Mouse (Mus musculus): ENCODE measurements around the gene Nox1.

Nox1 gene

DNA sequence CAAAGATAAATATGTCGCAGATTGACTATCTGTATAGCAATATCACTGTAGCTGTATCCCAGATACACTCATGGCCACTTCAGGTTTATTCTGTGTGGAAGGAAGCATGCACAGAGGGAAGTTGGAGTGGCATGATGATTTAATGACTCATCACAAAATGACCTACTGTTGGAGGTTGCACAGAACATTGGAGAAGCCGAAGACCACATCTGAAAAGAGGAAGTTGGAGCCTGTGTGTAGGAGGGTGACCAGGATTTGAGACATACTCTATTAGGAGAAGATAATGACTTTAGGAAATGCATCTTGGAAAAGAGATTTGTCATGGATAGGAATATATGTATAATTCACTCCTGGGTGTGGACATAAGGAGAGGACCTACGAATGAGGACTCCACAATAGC lies 105.3 kb downstream of the Nox1 start:
- DNase-seq: no peak

GRCm38 (mm10) chrX:134111767-134112166 lies 110.0 kb downstream of the Nox1 start:
- DNase-seq: no peak

DNA sequence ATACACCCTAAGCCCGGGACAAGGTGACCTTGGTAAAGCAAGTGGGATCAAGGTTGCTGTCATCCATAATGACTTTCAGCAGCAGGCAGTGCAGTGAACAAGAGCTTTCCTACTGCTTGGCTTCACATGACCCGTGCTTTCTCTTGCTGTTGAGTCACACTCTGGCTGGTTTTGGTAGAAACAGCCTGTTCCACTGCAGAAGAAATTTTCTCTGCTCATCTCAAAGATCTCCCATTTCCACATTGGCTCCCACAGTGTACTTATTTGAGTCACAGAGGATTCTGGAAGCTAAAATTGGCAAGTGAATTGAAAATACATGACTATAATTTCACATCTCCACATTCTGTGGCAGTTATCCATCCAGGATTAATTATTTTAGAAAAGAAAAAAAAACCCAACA lies 119.1 kb downstream of the Nox1 start:
- no peak for DNase-seq

- no peak for DNase-seq
Measured at GRCm38 (mm10) chrX:134085453-134085852, 136.3 kb downstream of the Nox1 start.

DNA sequence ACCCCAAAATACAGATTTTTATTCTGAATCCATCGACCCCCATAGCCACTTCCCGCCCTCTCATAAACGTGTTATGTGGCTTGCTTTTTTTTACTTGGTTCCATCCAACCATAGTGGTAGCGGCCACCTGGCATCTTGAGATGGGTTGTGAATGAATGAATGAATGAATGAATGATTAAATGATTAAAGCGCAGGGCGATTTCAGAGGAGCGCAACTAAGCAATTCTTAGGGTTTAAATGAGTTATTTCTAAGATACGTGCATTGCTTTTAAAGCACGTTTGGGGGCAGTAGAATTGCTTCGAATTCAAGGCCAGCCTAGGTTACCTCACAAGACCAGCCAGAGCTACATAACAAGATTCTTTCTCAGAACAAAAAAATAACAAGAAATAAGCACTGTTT lies 162.0 kb downstream of the Nox1 start:
- no peak for DNase-seq

DNA sequence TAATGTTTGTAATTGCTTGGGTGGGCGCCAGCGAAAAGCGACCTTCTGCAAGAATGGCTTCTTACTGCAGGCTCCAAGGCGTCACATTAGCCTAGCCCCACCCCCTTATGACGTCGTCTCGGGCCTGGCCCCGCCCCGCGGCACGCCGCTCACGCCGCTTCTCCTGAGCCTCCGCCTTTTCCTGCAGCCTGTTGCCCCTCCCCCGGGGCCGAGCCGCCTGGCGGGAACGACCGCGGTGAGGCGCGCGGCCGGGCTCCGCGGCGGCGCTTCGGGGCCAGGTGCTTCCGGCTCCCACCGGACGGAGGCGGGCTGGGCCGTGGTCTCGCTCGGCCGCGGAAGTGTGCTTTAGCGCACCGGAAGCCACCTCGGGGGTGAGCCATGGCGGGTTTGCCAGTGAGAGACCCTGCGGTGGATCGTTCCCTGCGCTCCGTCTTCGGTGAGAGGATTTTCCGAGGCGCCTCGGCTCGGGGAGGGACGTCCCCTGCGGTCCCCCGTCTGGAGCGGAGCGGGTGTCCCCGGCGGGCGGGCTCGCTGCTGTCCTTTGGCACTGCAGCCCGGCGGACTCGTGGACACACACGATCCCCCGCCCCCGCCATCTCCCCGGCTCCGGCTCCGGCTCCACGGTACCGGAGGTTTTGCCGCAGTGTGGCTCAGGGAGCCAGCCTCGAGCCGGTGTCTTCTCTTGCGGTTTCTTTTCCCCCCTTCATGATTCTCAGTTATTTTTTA lies 162.6 kb downstream of the Nox1 start, which contains the start of gene Cstf2:
Gene Cstf2 (plus strand): TSS at position 201 of the 726 bp plus-strand sequence.
- DNase-seq: peak; percentile 97

GRCm38 (mm10) chrX:134058040-134058875 lies 163.5 kb downstream of the Nox1 start:
- peak; percentile 25 for DNase-seq

DNA sequence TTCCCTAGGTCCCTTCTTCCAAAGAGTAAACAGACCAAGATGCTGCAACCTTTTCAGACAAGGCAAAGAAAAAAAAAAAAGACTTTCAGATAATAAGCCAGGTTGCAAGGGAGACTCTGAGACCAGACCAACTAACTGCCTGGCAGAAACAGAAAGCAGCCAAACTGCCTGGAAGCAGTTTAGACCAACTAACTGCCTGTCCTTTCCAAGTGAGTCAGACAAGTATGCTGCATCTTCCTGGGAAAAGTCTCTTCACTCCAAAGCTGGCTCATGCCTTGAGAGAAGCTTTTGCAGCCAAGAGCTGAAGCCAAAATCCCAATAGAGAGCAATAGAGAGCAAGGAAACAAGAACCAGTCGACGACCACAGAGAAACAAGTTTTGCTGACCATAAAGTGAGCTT lies 164.9 kb downstream of the Nox1 start:
- DNase-seq: no peak

DNA sequence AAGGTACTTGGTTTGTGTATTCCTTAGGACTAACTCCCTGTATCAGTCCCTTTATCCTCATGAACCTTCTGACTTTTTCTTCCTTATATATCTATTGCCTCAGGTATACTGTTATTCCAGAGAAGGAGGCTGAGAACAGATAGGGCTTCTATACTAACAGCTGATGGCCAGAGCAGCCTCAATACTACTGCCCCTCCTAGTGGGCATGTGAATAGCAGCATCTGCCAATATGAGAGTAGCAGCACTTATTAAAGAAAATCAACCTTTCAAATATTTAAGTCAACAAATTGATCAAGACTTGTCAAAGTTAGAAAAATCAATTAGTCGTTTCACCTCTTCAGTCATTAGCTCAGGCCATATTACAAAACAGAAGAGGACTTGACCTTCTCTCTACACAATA lies 172.8 kb downstream of the Nox1 start:
- DNase-seq: no peak

All from cerebellum, adult 9-11 months (tissue).